Mouse (Mus musculus): ENCODE results near the gene Ttf1. TPM values are rescaled to one million over a fixed set of nuclear protein-coding genes. Genes with fewer than 3 reads are reported as not detected.

The Ttf1 gene
- 6.9 and 8.5 TPM in 2 replicates for polyA plus RNA-seq (2015; fragmentation: Nextera tagmentation; extraction: Ambion mirVana)

GRCm38 (mm10) chr2:29060135-29060597 is at the start of gene Ttf1:
Ttf1 (plus strand) TSS chr2:29060262.
- peaks cover 9% of the 10 kb centered on the region; the same call in 1 of the 2 replicates for H3K4me1 ChIP-seq (ENCODE audit: insufficient read depth, low read depth, low read length)
- ATAC-seq (peak; percentile 98), DNase-seq (ENCODE audit: low spot score) (peak; percentile 97)
- no peaks in the 10 kb centered on the region for H3K27me3 ChIP-seq (replicated peaks; ENCODE audit: insufficient read depth, low read length)
- no peaks in the 10 kb centered on the region for H3K9me3 ChIP-seq (ENCODE audit: low read length)
- H3K4me2 ChIP-seq (replicated peaks; ENCODE audit: low read depth, low read length), result peak within 1 kb of the TSS; percentile 74
- peak within 1 kb of the TSS; percentile 95 for H3K27ac ChIP-seq (ENCODE audit: low read length)
- peak within 1 kb of the TSS; percentile 68 for H3K9ac ChIP-seq (replicated peaks; ENCODE audit: low read depth)
- peak within 1 kb of the TSS; percentile 88 for H3K4me3 ChIP-seq (ENCODE audit: low read depth, low read length)
- WGBS, result 0% methylated on average over 41 of the region's 41 CpGs
- TF ChIP-seq CTCF (IDR thresholded peaks at IDR 0.05) (peak; percentile 48), EP300 (IDR thresholded peaks at IDR 0.05) (no peak)
- H3K36me3 ChIP-seq (ENCODE audit: insufficient read depth, low read length), result no peaks in the 10 kb centered on the region

DNA sequence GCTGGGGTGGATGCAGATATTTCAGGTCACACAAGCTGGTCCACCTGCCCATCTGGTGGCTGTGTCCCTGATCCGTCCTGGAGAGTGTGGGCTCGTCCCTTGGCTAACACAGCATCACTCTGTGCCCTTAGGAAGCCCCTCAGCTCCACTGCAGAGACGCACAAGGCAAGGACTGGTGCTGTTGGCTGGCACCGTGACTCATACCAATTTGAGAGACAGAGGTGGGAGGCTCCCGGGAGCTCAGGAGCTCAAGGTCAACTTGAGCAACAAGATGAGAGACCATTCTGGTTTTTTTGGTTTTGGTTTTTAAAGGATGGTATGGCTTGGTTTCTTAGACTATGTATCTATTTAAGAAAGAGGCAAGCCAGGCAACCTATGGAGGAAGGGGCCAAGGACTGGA is 47.5 kb upstream of the Ttf1 start:
- Histone ChIP-seq H3K9ac (replicated peaks; ENCODE audit: low read depth) (no peak overlapping the region), H3K4me2 (replicated peaks; ENCODE audit: low read depth, low read length) (no peak overlapping the region), H3K27me3 (replicated peaks; ENCODE audit: insufficient read depth, low read length) (no peaks in the 10 kb centered on the region), H3K27ac (ENCODE audit: low read length) (no peak overlapping the region), H3K4me1 (ENCODE audit: insufficient read depth, low read depth, low read length) (no peaks in the 10 kb centered on the region), H3K9me3 (ENCODE audit: low read length) (no peaks in the 10 kb centered on the region), H3K4me3 (ENCODE audit: low read depth, low read length) (no peak overlapping the region), H3K36me3 (ENCODE audit: insufficient read depth, low read length) (no peaks in the 10 kb centered on the region)
- 76% methylated on average over 5 of the region's 5 CpGs for WGBS
- no peak for ATAC-seq
- DNase-seq (ENCODE audit: low spot score), result no peak
- TF ChIP-seq EP300 (IDR thresholded peaks at IDR 0.05), result no peak
- no peak for TF ChIP-seq CTCF (IDR thresholded peaks at IDR 0.05)

DNA sequence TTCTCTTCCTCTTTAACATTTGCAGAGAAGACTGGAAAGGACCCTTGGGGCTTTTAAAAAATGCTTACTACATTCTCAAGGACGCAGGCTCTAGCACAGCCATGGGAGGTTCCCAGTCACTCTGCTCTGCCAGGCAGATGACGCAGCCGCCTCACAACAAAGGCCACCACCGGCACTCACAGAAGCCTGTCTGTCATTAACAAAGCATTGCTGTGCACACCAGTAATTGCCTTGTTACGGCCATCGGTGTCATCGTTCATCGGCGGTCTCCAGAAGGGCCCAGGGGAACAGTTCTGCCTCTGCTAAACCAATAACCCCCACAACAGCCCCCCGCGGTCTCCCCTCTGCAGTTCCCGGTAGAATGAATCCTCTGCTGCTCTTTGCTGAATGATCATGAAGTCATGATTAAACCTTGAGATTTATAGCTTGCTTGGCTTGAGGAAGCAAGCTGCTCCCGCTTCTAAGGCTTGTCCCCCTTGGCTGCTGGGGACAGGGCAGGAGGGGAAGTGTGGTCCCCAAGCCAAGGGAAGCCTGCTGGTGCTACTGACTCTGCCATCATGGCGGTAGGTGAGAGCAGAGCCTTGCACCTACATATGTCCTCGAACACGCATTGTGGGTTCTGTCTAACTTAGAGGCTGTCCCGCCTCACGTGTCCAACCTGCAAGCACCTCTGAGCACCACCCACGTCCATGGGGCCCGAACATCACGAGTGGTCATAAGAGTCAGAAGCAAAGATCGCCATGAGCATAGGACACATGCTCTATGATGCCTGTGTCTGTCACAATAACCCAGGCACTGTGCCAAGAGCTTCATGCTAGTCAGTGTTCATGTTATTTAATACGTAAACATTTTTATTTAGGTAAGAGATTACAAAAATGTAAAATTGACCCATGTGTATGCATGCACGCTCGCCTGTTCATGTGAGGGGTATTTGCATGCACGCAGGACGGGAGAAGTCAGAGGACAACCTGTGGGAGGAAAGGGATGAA is 43.2 kb upstream of the Ttf1 start:
- no peak for ATAC-seq

DNA sequence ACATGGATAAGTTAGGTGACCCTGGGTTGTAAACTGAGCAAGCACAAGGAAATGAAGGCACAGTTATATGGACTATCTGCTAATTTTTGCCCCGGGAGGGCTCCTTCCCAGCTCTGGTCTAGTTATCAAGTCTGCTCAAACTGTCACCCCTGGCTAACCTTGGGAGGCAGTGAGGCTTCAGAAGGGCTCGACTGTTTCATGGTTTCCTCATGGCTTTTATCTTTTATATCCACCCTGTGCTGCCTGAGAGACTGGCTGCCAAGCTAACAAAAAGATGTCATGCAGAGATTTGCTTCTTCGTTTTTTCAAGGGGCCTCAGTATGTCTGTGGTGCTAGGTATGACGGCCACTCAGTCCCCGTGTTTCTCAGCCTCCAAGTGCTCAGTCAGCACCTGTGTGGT is 41.4 kb upstream of the Ttf1 start:
- no peak overlapping the region for H3K4me2 ChIP-seq (replicated peaks; ENCODE audit: low read depth, low read length)
- ATAC-seq, result no peak
- DNase-seq (ENCODE audit: low spot score), result no peak
- 61% methylated on average over 5 of the region's 5 CpGs for WGBS
- H3K9me3 ChIP-seq (ENCODE audit: low read length), result no peaks in the 10 kb centered on the region
- no peak overlapping the region for H3K4me3 ChIP-seq (ENCODE audit: low read depth, low read length)
- H3K27me3 ChIP-seq (replicated peaks; ENCODE audit: insufficient read depth, low read length), result no peaks in the 10 kb centered on the region
- H3K27ac ChIP-seq (ENCODE audit: low read length), result no peak overlapping the region
- H3K9ac ChIP-seq (replicated peaks; ENCODE audit: low read depth), result no peak overlapping the region
- no peaks in the 10 kb centered on the region for H3K4me1 ChIP-seq (ENCODE audit: insufficient read depth, low read depth, low read length)
- no peaks in the 10 kb centered on the region for H3K36me3 ChIP-seq (ENCODE audit: insufficient read depth, low read length)
- no peak for TF ChIP-seq EP300 (IDR thresholded peaks at IDR 0.05)
- no peak for TF ChIP-seq CTCF (IDR thresholded peaks at IDR 0.05)

More for the DNA sequence above, 43.2 kb upstream of the Ttf1 start:
- Histone ChIP-seq H3K9ac (replicated peaks; ENCODE audit: low read depth) (no peak overlapping the region), H3K4me2 (replicated peaks; ENCODE audit: low read depth, low read length) (no peak overlapping the region), H3K27ac (ENCODE audit: low read length) (no peak overlapping the region), H3K4me3 (ENCODE audit: low read depth, low read length) (no peak overlapping the region), H3K36me3 (ENCODE audit: insufficient read depth, low read length) (no peaks in the 10 kb centered on the region), H3K27me3 (replicated peaks; ENCODE audit: insufficient read depth, low read length) (no peaks in the 10 kb centered on the region), H3K9me3 (ENCODE audit: low read length) (no peaks in the 10 kb centered on the region), H3K4me1 (ENCODE audit: insufficient read depth, low read depth, low read length) (no peaks in the 10 kb centered on the region)
- peak; percentile 12 for DNase-seq (ENCODE audit: low spot score)
- TF ChIP-seq EP300 (IDR thresholded peaks at IDR 0.05) (no peak), CTCF (IDR thresholded peaks at IDR 0.05) (no peak)
- 58% methylated on average over 27 of the region's 27 CpGs for WGBS

DNA sequence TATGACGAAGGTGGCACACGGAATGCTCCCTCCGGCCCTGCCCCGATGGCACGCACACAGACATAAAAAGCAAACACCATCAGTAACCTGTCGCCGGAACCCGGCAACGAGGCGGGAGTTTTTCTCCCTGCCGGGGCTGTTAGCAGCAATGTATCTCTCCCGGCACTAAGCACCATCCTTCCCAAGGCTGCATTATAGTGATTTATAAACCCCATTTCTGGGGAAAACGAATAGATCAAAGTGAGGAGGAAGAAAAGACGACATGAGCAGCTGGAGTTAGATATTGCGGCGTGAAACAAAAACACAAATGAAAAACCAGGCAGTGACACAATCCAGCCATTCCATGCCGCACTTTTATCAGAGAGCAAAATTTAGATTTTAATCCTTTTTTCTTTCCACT is 39.0 kb upstream of the Ttf1 start:
- ATAC-seq (peak; percentile 17; the same call in 1 of the 2 replicates), DNase-seq (ENCODE audit: low spot score) (no peak)
- Histone ChIP-seq H3K9me3 (ENCODE audit: low read length) (no peaks in the 10 kb centered on the region), H3K4me2 (replicated peaks; ENCODE audit: low read depth, low read length) (no peak overlapping the region), H3K4me3 (ENCODE audit: low read depth, low read length) (no peak overlapping the region), H3K9ac (replicated peaks; ENCODE audit: low read depth) (no peak overlapping the region), H3K4me1 (ENCODE audit: insufficient read depth, low read depth, low read length) (no peaks in the 10 kb centered on the region), H3K36me3 (ENCODE audit: insufficient read depth, low read length) (no peaks in the 10 kb centered on the region), H3K27me3 (replicated peaks; ENCODE audit: insufficient read depth, low read length) (no peaks in the 10 kb centered on the region), H3K27ac (ENCODE audit: low read length) (no peak overlapping the region)
- WGBS, result 25% methylated on average over 17 of the region's 17 CpGs
- TF ChIP-seq CTCF (IDR thresholded peaks at IDR 0.05), result no peak

GRCm38 (mm10) chr2:29023001-29023400 is 37.1 kb upstream of the Ttf1 start:
- TF ChIP-seq CTCF (IDR thresholded peaks at IDR 0.05), result no peak
- no peak for TF ChIP-seq EP300 (IDR thresholded peaks at IDR 0.05)
- no peak for DNase-seq (ENCODE audit: low spot score)
- H3K4me2 ChIP-seq (replicated peaks; ENCODE audit: low read depth, low read length), result no peak overlapping the region

More at GRCm38 (mm10) chr2:29023001-29023400, 37.1 kb upstream of the Ttf1 start:
- 78% methylated on average over 7 of the region's 7 CpGs for WGBS
- Histone ChIP-seq H3K4me1 (ENCODE audit: insufficient read depth, low read depth, low read length) (no peaks in the 10 kb centered on the region), H3K9me3 (ENCODE audit: low read length) (no peaks in the 10 kb centered on the region), H3K4me3 (ENCODE audit: low read depth, low read length) (no peak overlapping the region), H3K9ac (replicated peaks; ENCODE audit: low read depth) (no peak overlapping the region), H3K36me3 (ENCODE audit: insufficient read depth, low read length) (no peaks in the 10 kb centered on the region), H3K27ac (ENCODE audit: low read length) (no peak overlapping the region), H3K27me3 (replicated peaks; ENCODE audit: insufficient read depth, low read length) (no peaks in the 10 kb centered on the region)
- ATAC-seq, result no peak
